Mouse (Mus musculus): ENCODE results near the gene Olfr1312.
"Not testable (repeated sequence)": the region's sequence is repeated elsewhere in the genome, so short reads cannot be mapped to it uniquely, and the experiment has no call there.

Gene Olfr1312

DNA sequence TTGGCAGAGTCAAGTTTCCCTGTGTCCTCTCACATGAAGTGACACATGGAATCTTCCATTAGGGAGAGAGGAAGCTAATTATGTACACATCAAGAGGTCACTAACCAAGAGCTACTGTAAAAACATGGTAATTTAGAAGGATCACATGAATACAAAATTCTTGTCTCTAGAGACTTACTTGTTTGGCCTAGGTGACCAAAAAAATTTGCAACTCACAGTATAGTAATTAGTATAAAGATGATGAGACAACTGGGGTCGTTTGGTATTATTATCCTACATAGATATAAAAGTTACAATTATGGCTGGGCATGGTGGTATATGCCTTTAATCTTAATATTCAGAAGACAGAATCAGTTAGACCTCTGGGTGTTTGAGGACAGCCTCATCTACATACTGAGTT lies at the start of gene Olfr1312:
Gene Olfr1312 (minus strand): TSS at position 101 of the 400 bp plus-strand sequence.
- DNase-seq (ENCODE audit: low spot score) = no peak

DNA sequence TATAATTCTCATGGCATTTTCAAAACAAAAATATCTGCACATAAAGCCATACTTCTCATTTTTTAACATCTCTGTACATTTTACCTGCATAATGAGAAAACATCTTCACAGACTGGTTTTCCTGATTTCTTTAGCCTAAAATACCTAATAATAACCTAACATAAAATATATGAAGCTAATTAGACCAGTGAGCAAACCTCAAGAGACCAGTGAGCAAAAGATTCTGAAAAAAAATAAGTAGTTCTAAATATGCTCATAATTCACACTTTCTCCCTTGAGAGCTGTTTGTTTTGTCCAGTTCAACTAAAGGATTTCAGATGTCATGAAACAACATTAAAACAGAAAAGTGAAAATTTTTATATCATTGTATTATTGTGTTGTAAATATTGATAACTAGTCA lies 46.6 kb upstream of the Olfr1312 start, which contains the start of gene Olfr1314:
Gene Olfr1314 (minus strand): TSS at position 101 of the 400 bp plus-strand sequence.
- no peak for DNase-seq (ENCODE audit: low spot score)

DNA sequence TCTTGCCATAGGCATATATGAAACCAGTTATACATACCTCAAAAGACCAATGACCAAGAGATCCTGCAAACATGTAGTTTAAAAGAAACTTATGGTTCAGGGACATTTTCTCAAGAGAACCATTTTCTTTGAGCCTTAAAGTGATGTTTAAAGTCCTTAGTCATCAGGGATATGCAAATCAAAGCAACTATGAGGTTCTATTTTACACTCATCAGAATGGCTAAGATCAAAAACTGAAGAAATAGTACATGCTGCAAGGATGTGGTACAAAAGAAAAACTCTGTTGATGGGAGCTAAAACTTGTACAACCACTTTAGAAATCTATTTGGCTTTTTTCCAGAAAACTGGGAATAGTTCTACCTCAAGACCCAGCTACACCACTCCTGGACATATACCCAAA lies 27.7 kb upstream of the Olfr1312 start, which contains the start of gene Olfr1313:
Gene Olfr1313 (minus strand): TSS at position 101 of the 400 bp plus-strand sequence.
- DNase-seq (ENCODE audit: low spot score) = no peak

DNA sequence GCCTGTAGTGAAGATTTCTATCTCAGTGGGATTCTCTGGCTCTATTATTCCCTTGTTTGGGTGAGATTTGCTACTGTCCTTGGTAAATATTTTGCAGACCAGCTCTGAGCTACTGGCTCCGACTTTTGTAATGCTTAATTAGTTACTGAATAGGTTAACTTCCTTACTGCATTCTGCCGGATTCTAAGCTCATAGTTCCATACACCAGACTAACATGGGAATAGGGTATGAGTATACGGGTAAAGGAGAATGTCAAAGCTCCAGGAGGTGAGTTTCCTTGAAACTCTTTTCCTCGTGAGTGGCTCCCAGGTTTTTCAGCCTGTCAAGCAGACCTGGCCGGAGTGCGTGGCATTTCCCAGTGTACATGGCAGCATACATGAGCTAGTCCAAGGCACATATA lies 23.1 kb downstream of the Olfr1312 start:
- not testable (repeated sequence) for DNase-seq (ENCODE audit: low spot score)

DNA sequence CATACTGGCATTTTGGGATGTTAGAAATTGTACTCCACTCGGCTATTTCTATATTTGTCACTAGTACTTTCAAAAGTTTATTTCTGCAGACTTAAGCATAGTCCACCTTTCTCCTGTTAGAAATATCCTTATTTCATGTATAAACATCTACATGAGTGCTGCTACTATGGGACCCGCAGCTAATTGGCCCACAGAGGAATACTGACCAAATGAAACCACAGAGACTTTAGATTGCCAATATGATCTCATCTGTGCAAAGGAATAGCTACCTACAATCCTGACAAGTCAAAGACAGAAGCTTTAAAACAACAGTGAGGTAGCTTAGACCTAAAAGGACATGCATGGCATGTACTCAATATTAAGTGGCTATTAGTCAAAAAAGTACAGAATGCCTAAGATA lies 25.7 kb downstream of the Olfr1312 start, which contains the start of gene Olfr1311:
Gene Olfr1311 (minus strand): TSS at position 101 of the 400 bp plus-strand sequence.
- DNase-seq (ENCODE audit: low spot score) = no peak

DNA sequence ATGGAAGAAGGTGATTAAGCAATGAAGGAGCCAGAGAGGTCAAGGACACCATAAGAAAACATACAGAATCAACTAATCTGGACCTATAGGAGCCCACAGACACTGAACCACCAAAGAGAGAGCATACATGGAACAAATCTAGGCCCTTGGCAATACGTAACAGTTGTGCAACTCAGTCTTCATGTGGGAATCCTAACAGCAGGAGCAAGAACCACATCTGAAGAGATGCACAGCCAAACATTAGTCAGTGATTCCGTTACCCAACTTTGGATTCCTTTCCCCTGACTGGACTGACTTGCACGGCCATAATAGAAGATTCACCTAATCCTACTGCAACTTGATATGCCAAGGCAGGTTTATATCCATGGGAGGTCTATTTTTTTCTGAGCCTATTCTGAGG lies 35.1 kb downstream of the Olfr1312 start:
- no peak for DNase-seq (ENCODE audit: low spot score)

DNA sequence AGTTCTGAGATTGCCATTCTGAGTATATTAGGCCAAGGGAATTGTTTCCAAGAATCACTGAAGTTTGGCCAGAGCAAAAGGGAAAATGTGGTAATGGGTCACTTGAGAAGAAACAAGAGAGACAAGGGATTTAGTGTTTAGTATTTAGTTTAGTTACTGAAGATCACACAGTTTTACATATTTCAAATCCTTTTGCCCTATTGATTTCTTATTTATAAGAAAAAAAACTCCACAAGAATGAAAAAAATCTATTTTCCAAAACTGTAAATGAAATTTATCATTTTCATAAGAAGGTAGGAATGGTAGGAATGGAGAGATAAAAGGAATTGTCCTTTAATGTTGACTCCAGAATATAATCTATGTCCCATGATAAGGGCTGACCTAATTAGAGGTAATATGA lies 37.4 kb downstream of the Olfr1312 start, which contains the start of gene Olfr1310:
Gene Olfr1310 (minus strand): TSS at position 101 of the 400 bp plus-strand sequence.
- DNase-seq (ENCODE audit: low spot score) = no peak

DNA sequence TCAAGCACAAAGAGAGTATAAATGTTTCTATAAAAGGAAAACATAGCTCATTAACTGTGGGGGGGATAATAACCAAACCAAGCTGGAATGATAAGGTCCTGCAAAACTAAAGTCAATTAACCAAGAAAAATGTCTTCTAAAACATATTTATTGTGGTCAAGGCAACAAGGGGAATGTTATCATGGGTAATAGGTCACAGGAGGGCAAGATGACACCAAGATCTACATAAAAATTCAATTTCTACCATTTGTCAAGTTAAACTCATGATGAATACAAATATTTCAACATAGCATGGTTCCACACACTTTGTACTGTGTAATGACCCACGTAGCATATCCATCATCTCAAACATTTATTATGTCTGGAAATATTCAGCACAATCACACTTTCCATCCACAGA lies 59.9 kb downstream of the Olfr1312 start, which contains the start of gene Olfr1309:
Gene Olfr1309 (minus strand): TSS at position 101 of the 400 bp plus-strand sequence.
- no peak for DNase-seq (ENCODE audit: low spot score)

Measured in retina, embryonic 14.5 days (tissue).